Mouse (Mus musculus): ENCODE data around the gene Cd19.

The Cd19 gene

GRCm38 (mm10) chr7:126414725-126415124 is at the start of gene Cd19:
Cd19 (minus strand) TSS chr7:126414889.
- in situ Hi-C loops (cut with MboI; ENCODE audit: unreplicated experiment in 2 of 2): no loop called here

GRCm38 (mm10) chr7:126464121-126464520 is 49.4 kb upstream of the Cd19 start:
- in situ Hi-C loops (cut with MboI; ENCODE audit: unreplicated experiment in 2 of 2): no loop called here

GRCm38 (mm10) chr7:126463547-126463946 is 48.9 kb upstream of the Cd19 start:
- in situ Hi-C loops (cut with MboI; ENCODE audit: unreplicated experiment in 2 of 2): no loop called here

- in situ Hi-C loops (cut with MboI; ENCODE audit: unreplicated experiment in 2 of 2): no loop called here
Observed at GRCm38 (mm10) chr7:126463004-126463403, 48.3 kb upstream of the Cd19 start, which contains the start of gene Atp2a1. Atp2a1 (minus strand) TSS chr7:126463108.

- in situ Hi-C loops (cut with MboI; ENCODE audit: unreplicated experiment in 2 of 2): no loop called here
Observed at GRCm38 (mm10) chr7:126461626-126462025, 46.9 kb upstream of the Cd19 start.

GRCm38 (mm10) chr7:126460623-126461399 is 46.1 kb upstream of the Cd19 start:
- in situ Hi-C loops (cut with MboI; ENCODE audit: unreplicated experiment in 2 of 2): no loop called here

GRCm38 (mm10) chr7:126458844-126459618 is 44.3 kb upstream of the Cd19 start:
- in situ Hi-C loops (cut with MboI; ENCODE audit: unreplicated experiment in 2 of 2): no loop called here

GRCm38 (mm10) chr7:126458225-126458624 is 43.5 kb upstream of the Cd19 start:
- in situ Hi-C loops (cut with MboI; ENCODE audit: unreplicated experiment in 2 of 2): no loop called here

GRCm38 (mm10) chr7:126456382-126457266 is 41.9 kb upstream of the Cd19 start:
- in situ Hi-C loops (cut with MboI; ENCODE audit: unreplicated experiment in 2 of 2): no loop called here

GRCm38 (mm10) chr7:126455242-126455641 is 40.6 kb upstream of the Cd19 start:
- in situ Hi-C loops (cut with MboI; ENCODE audit: unreplicated experiment in 2 of 2): no loop called here

GRCm38 (mm10) chr7:126453861-126454260 is 39.2 kb upstream of the Cd19 start:
- in situ Hi-C loops (cut with MboI; ENCODE audit: unreplicated experiment in 2 of 2): no loop called here

GRCm38 (mm10) chr7:126452244-126452643 is 37.6 kb upstream of the Cd19 start:
- in situ Hi-C loops (cut with MboI; ENCODE audit: unreplicated experiment in 2 of 2): no loop called here

GRCm38 (mm10) chr7:126450641-126451040 is 36.0 kb upstream of the Cd19 start:
- in situ Hi-C loops (cut with MboI; ENCODE audit: unreplicated experiment in 2 of 2): no loop called here

GRCm38 (mm10) chr7:126449991-126450390 is 35.3 kb upstream of the Cd19 start:
- in situ Hi-C loops (cut with MboI; ENCODE audit: unreplicated experiment in 2 of 2): no loop called here

- in situ Hi-C loops (cut with MboI; ENCODE audit: unreplicated experiment in 2 of 2): no loop called here
Observed at GRCm38 (mm10) chr7:126448481-126448880, 33.8 kb upstream of the Cd19 start.

- in situ Hi-C loops (cut with MboI; ENCODE audit: unreplicated experiment in 2 of 2): no loop called here
Observed at GRCm38 (mm10) chr7:126446217-126446616, 31.5 kb upstream of the Cd19 start.

- in situ Hi-C loops (cut with MboI; ENCODE audit: unreplicated experiment in 2 of 2): no loop called here
Observed at GRCm38 (mm10) chr7:126445104-126445815, 30.6 kb upstream of the Cd19 start.

- in situ Hi-C loops (cut with MboI; ENCODE audit: unreplicated experiment in 2 of 2): no loop called here
Observed at GRCm38 (mm10) chr7:126444536-126444935, 29.8 kb upstream of the Cd19 start.

- in situ Hi-C loops (cut with MboI; ENCODE audit: unreplicated experiment in 2 of 2): no loop called here
Observed at GRCm38 (mm10) chr7:126443997-126444396, 29.3 kb upstream of the Cd19 start.

- in situ Hi-C loops (cut with MboI; ENCODE audit: unreplicated experiment in 2 of 2): no loop called here
Observed at GRCm38 (mm10) chr7:126440134-126440533, 25.4 kb upstream of the Cd19 start.

Measured in v-Abl transformed pro-B cells (cell line).